Mouse (Mus musculus): ENCODE measurements around the gene Tmem178. TPM values are rescaled to one million over a fixed set of nuclear protein-coding genes. Genes with fewer than 3 reads are reported as not detected.

Gene Tmem178
- 21.6 and 23.1 TPM in 2 replicates for polyA plus RNA-seq (2015; fragmentation: Nextera tagmentation; extraction: Ambion mirVana)

GRCm38 (mm10) chr17:80944530-80945198, at the start of gene Tmem178:
Gene Tmem178, plus strand, starts transcription at chr17:80944632.
- no peaks in the 10 kb centered on the region for H3K4me1 ChIP-seq (ENCODE audit: insufficient read depth, low read depth, low read length)
- H3K27ac ChIP-seq (ENCODE audit: low read length): peak within 1 kb of the TSS; percentile 38; the same call in 1 of the 2 replicates
- no peaks in the 10 kb centered on the region for H3K36me3 ChIP-seq (ENCODE audit: insufficient read depth, low read length)
- DNase-seq (ENCODE audit: low spot score) (peak; percentile 9), ATAC-seq (peak; percentile 59)
- no peaks in the 10 kb centered on the region for H3K9me3 ChIP-seq (ENCODE audit: low read length)
- H3K4me2 ChIP-seq (replicated peaks; ENCODE audit: low read depth, low read length): peak within 1 kb of the TSS; percentile 99
- H3K4me3 ChIP-seq (ENCODE audit: low read depth, low read length): peak within 1 kb of the TSS; percentile 68
- 0 out of 2 replicates have a peak within 1 kb of the TSS, but pooled peaks have one; percentile 26 for H3K9ac ChIP-seq (replicated peaks; ENCODE audit: low read depth)
- WGBS: 0% methylated on average over 44 of the region's 84 CpGs
- H3K27me3 ChIP-seq (replicated peaks; ENCODE audit: insufficient read depth, low read length): no peaks in the 10 kb centered on the region
- no peak for TF ChIP-seq EP300 (IDR thresholded peaks at IDR 0.05)
- no peak for TF ChIP-seq CTCF (IDR thresholded peaks at IDR 0.05)

- Histone ChIP-seq H3K9ac (replicated peaks; ENCODE audit: low read depth) (no peak overlapping the region), H3K27me3 (replicated peaks; ENCODE audit: insufficient read depth, low read length) (no peaks in the 10 kb centered on the region), H3K27ac (ENCODE audit: low read length) (no peak overlapping the region), H3K9me3 (ENCODE audit: low read length) (no peaks in the 10 kb centered on the region), H3K36me3 (ENCODE audit: insufficient read depth, low read length) (no peaks in the 10 kb centered on the region), H3K4me1 (ENCODE audit: insufficient read depth, low read depth, low read length) (peaks cover 6% of the 10 kb centered on the region), H3K4me3 (ENCODE audit: low read depth, low read length) (no peak overlapping the region), H3K4me2 (replicated peaks; ENCODE audit: low read depth, low read length) (no peak overlapping the region)
- DNase-seq (ENCODE audit: low spot score) (no peak), ATAC-seq (no peak)
- TF ChIP-seq EP300 (IDR thresholded peaks at IDR 0.05) (no peak), CTCF (IDR thresholded peaks at IDR 0.05) (no peak)
- WGBS: 60% methylated on average over 2 of the region's 2 CpGs
These were observed 48.0 kb upstream of the Tmem178 start for GRCm38 (mm10) chr17:80896481-80896880.

DNA sequence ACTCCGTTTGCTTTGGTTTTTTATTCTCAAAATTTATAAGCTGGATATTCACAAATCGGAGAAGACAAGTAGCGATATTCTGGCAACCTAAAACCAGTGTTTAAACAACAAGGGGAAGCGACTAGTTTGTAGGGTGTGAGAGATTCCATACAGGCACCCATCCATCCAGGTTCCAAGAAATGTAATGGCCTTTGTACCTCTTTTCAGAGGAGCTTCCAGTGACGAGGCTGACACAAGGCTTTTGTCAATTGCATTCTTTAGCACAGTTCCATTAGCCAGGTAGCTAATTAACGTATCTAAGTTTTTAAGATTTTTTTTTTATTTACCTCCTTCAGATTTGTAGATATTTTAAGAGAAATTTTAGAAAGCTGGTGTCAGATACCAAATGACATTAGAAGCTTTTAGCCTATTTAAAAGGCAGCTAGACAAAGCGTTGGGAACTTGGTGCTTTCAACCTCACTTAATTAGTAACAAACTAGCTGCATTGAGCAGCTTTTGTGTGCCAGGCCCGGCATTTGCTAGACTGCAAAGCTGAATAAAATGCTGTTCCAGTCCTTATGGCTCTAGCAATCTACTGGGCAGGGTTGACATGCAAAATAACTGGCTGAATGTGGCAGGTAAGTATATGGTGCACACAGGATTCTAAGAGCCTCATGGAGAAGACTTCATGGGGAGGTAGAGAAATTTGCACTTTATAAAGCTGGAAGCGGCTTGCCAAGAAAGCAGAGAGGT, 46.6 kb upstream of the Tmem178 start:
- no peaks in the 10 kb centered on the region for H3K27me3 ChIP-seq (replicated peaks; ENCODE audit: insufficient read depth, low read length)
- 75% methylated on average over 9 of the region's 9 CpGs for WGBS
- no peaks in the 10 kb centered on the region for H3K9me3 ChIP-seq (ENCODE audit: low read length)
- H3K4me2 ChIP-seq (replicated peaks; ENCODE audit: low read depth, low read length): no peak overlapping the region
- no peaks in the 10 kb centered on the region for H3K36me3 ChIP-seq (ENCODE audit: insufficient read depth, low read length)
- H3K4me3 ChIP-seq (ENCODE audit: low read depth, low read length): no peak overlapping the region
- TF ChIP-seq EP300 (IDR thresholded peaks at IDR 0.05): no peak
- no peak for TF ChIP-seq CTCF (IDR thresholded peaks at IDR 0.05)
- peaks cover 3% of the 10 kb centered on the region for H3K4me1 ChIP-seq (ENCODE audit: insufficient read depth, low read depth, low read length)
- ATAC-seq (no peak), DNase-seq (ENCODE audit: low spot score) (no peak)
- H3K9ac ChIP-seq (replicated peaks; ENCODE audit: low read depth): no peak overlapping the region
- no peak overlapping the region for H3K27ac ChIP-seq (ENCODE audit: low read length)

GRCm38 (mm10) chr17:80899513-80900199, 44.8 kb upstream of the Tmem178 start:
- 0 out of 2 replicates have a peak overlapping the region, but pooled peaks have one; percentile 12 for H3K4me2 ChIP-seq (replicated peaks; ENCODE audit: low read depth, low read length)
- 29% methylated on average over 9 of the region's 9 CpGs for WGBS
- no peaks in the 10 kb centered on the region for H3K9me3 ChIP-seq (ENCODE audit: low read length)
- ATAC-seq: peak; percentile 58
- H3K4me3 ChIP-seq (ENCODE audit: low read depth, low read length): no peak overlapping the region
- H3K4me1 ChIP-seq (ENCODE audit: insufficient read depth, low read depth, low read length): peaks cover 3% of the 10 kb centered on the region
- no peaks in the 10 kb centered on the region for H3K36me3 ChIP-seq (ENCODE audit: insufficient read depth, low read length)
- no peaks in the 10 kb centered on the region for H3K27me3 ChIP-seq (replicated peaks; ENCODE audit: insufficient read depth, low read length)
- H3K27ac ChIP-seq (ENCODE audit: low read length): no peak overlapping the region
- no peak overlapping the region for H3K9ac ChIP-seq (replicated peaks; ENCODE audit: low read depth)
- DNase-seq (ENCODE audit: low spot score): peak; percentile 84
- TF ChIP-seq CTCF (IDR thresholded peaks at IDR 0.05): no peak
- peak; percentile 59 for TF ChIP-seq EP300 (IDR thresholded peaks at IDR 0.05)

DNA sequence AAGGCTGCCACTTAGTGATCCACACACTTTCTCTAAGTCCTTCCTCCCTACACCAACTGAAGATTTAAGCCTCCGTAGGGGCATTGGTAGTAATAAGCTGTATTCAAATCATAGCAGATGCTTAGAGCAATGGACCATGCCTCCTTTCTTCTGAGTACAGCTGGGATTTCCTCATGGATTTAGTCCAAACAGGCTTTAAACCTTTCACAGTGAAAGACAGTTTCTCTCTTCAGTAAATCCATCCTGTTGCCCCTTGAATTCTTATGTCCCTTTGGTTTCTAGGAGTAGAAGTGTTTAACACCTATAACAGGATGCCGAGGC, 44.3 kb upstream of the Tmem178 start:
- DNase-seq (ENCODE audit: low spot score) (no peak), ATAC-seq (no peak)
- Histone ChIP-seq H3K27ac (ENCODE audit: low read length) (no peak overlapping the region), H3K9me3 (ENCODE audit: low read length) (no peaks in the 10 kb centered on the region), H3K36me3 (ENCODE audit: insufficient read depth, low read length) (no peaks in the 10 kb centered on the region), H3K9ac (replicated peaks; ENCODE audit: low read depth) (no peak overlapping the region), H3K4me1 (ENCODE audit: insufficient read depth, low read depth, low read length) (peaks cover 3% of the 10 kb centered on the region), H3K4me3 (ENCODE audit: low read depth, low read length) (no peak overlapping the region), H3K4me2 (replicated peaks; ENCODE audit: low read depth, low read length) (no peak overlapping the region), H3K27me3 (replicated peaks; ENCODE audit: insufficient read depth, low read length) (no peaks in the 10 kb centered on the region)
- 54% methylated on average over 2 of the region's 2 CpGs for WGBS
- no peak for TF ChIP-seq CTCF (IDR thresholded peaks at IDR 0.05)
- TF ChIP-seq EP300 (IDR thresholded peaks at IDR 0.05): no peak

DNA sequence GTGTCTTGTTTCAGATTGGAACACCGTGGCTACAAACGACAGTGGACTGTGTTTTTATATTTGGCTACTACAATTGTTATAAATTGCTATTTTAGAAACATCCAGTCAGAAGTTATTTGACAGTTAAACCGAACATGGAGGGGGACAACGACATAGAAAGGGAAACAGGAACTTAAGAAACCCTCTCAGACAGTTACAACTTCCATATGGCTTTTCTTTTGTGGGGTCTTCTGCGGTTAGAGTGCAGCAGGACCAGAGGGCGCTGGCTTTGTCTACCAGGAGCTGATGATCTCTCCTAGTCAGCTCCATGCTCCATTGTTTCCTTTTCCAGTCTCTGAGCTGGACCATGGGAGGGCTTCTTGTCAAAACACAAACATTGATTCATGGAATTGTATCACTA, 42.5 kb upstream of the Tmem178 start:
- H3K27ac ChIP-seq (ENCODE audit: low read length): no peak overlapping the region

More for the DNA sequence above, 42.5 kb upstream of the Tmem178 start:
- ATAC-seq: no peak
- H3K27me3 ChIP-seq (replicated peaks; ENCODE audit: insufficient read depth, low read length): no peaks in the 10 kb centered on the region
- 54% methylated on average over 6 of the region's 6 CpGs for WGBS
- peaks cover 3% of the 10 kb centered on the region for H3K4me1 ChIP-seq (ENCODE audit: insufficient read depth, low read depth, low read length)
- no peaks in the 10 kb centered on the region for H3K9me3 ChIP-seq (ENCODE audit: low read length)
- DNase-seq (ENCODE audit: low spot score): no peak
- no peaks in the 10 kb centered on the region for H3K36me3 ChIP-seq (ENCODE audit: insufficient read depth, low read length)
- H3K4me3 ChIP-seq (ENCODE audit: low read depth, low read length): no peak overlapping the region
- H3K9ac ChIP-seq (replicated peaks; ENCODE audit: low read depth): no peak overlapping the region
- H3K4me2 ChIP-seq (replicated peaks; ENCODE audit: low read depth, low read length): no peak overlapping the region
- TF ChIP-seq CTCF (IDR thresholded peaks at IDR 0.05) (no peak), EP300 (IDR thresholded peaks at IDR 0.05) (no peak)
